Mouse (Mus musculus) midbrain, embryonic 12.5 days (tissue): ENCODE measurements around the gene Odf3. TPM values are rescaled to one million over a fixed set of nuclear protein-coding genes. Genes with fewer than 3 reads are reported as not detected.

Source experiments
- ATAC-seq: fragments of 200-750 bp; cut with Nextera tagmentation; 2 replicates; pipeline ENCODE4 v1.8.0; 2017; ENCODE audit warnings: low read depth, moderate TSS enrichment, moderate library complexity; ENCODE audit not compliant: low FRiP score
- H3K27ac ChIP-seq: fragments of 300-500 bp; sonication (generic); replicated peaks from 2 replicates; pipeline ENCODE4 v1.5.1; 2016; ENCODE audit warnings: mild to moderate bottlenecking
- H3K27me3 ChIP-seq: fragments of 300-500 bp; sonication (generic); 2 replicates; pipeline ENCODE4 v1.6.1; 2016; ENCODE audit warnings: mild to moderate bottlenecking
- H3K36me3 ChIP-seq: fragments of 300-500 bp; sonication (generic); 2 replicates; pipeline ENCODE4 v1.6.1; 2016
- H3K4me1 ChIP-seq: fragments of 300-500 bp; sonication (generic); 2 replicates; pipeline ENCODE4 v1.6.1; 2016
- H3K4me2 ChIP-seq: fragments of 300-500 bp; sonication (generic); replicated peaks from 2 replicates; pipeline ENCODE4 v1.6.1; 2016; ENCODE audit warnings: mild to moderate bottlenecking, moderate library complexity
- H3K4me3 ChIP-seq: fragments of 300-500 bp; sonication (generic); 2 replicates; pipeline ENCODE4 v1.5.1; 2016; ENCODE audit warnings: mild to moderate bottlenecking
- H3K9ac ChIP-seq: fragments of 300-500 bp; sonication (generic); replicated peaks from 2 replicates; pipeline ENCODE4 v1.6.1; 2016; ENCODE audit warnings: mild to moderate bottlenecking, moderate library complexity
- H3K9me3 ChIP-seq: fragments of 300-500 bp; sonication (generic); 2 replicates; pipeline ENCODE4 v1.6.1; 2016; ENCODE audit warnings: mild to moderate bottlenecking
- WGBS: fragments of 180-500 bp; shearing (Covaris S2); methylation state at CpG from one replicate; pipeline ENCODE4 v1.1.7; 2016; 5-methylcytosine and 5-hydroxymethylcytosine counted together
- polyA plus RNA-seq: library from polyadenylated mRNA; unstranded; fragments of >200 nt; fragmentation: Nextera tagmentation; extraction: Ambion mirVana; gene quantifications from 2 replicates; pipeline ENCODE4 v1.2.1, GENCODE M21; 2016

Odf3 gene
- polyA plus RNA-seq, 1 experiment from 2014 or later: not detected

- 96% methylated on average over 3 of the region's 3 CpGs for WGBS
- ATAC-seq: no peak
Observed at GRCm38 (mm10) chr7:140894611-140895010, 47.0 kb downstream of the Odf3 start.

GRCm38 (mm10) chr7:140897863-140898262, 50.3 kb downstream of the Odf3 start:
- H3K4me1 ChIP-seq: no peaks in the 10 kb centered on the region
- WGBS: 93% methylated on average over 7 of the region's 7 CpGs

More at GRCm38 (mm10) chr7:140894611-140895010, 47.0 kb downstream of the Odf3 start:
- no peak overlapping the region for H3K9ac ChIP-seq
- H3K4me1 ChIP-seq: no peaks in the 10 kb centered on the region
- no peak overlapping the region for H3K4me3 ChIP-seq
- H3K27ac ChIP-seq: no peak overlapping the region
- no peak overlapping the region for H3K4me2 ChIP-seq
- no peaks in the 10 kb centered on the region for H3K27me3 ChIP-seq
- no peaks in the 10 kb centered on the region for H3K9me3 ChIP-seq
- H3K36me3 ChIP-seq: peaks cover 82% of the 10 kb centered on the region

GRCm38 (mm10) chr7:140899121-140899520, 51.5 kb downstream of the Odf3 start:
- Histone ChIP-seq H3K36me3 (peaks cover 53% of the 10 kb centered on the region), H3K4me3 (no peak overlapping the region), H3K9me3 (no peaks in the 10 kb centered on the region), H3K27ac (no peak overlapping the region), H3K9ac (no peak overlapping the region), H3K4me2 (no peak overlapping the region), H3K27me3 (no peaks in the 10 kb centered on the region), H3K4me1 (peaks cover 5% of the 10 kb centered on the region)
- 76% methylated on average over 3 of the region's 3 CpGs for WGBS
- no peak for ATAC-seq

More at GRCm38 (mm10) chr7:140897863-140898262, 50.3 kb downstream of the Odf3 start:
- Histone ChIP-seq H3K9ac (no peak overlapping the region), H3K36me3 (peaks cover 64% of the 10 kb centered on the region), H3K4me2 (no peak overlapping the region), H3K27ac (no peak overlapping the region), H3K4me3 (no peak overlapping the region), H3K9me3 (no peaks in the 10 kb centered on the region), H3K27me3 (no peaks in the 10 kb centered on the region)
- ATAC-seq: no peak

GRCm38 (mm10) chr7:140900220-140900619, 52.6 kb downstream of the Odf3 start, which contains the start of gene Cox8b:
TSS of gene Cox8b (minus strand) at chr7:140900446.
- peaks cover 5% of the 10 kb centered on the region for H3K4me1 ChIP-seq
- 87% methylated on average over 10 of the region's 10 CpGs for WGBS
- no peak within 1 kb of the TSS for H3K27ac ChIP-seq
- no peaks in the 10 kb centered on the region for H3K9me3 ChIP-seq
- no peaks in the 10 kb centered on the region for H3K27me3 ChIP-seq
- no peak within 1 kb of the TSS for H3K4me3 ChIP-seq
- no peak for ATAC-seq
- no peak within 1 kb of the TSS for H3K4me2 ChIP-seq
- H3K9ac ChIP-seq: no peak within 1 kb of the TSS
- peaks cover 43% of the 10 kb centered on the region for H3K36me3 ChIP-seq

Other genes with a start within 250 kb of the Odf3 start
- gene Olfr46, start 246.5 kb upstream of the Odf3 start, polyA plus RNA-seq: 0.03 TPM in 1 of 2 replicates, not detected in the other
- not detected in 2 replicates for gene Olfr61, start 218.8 kb upstream of the Odf3 start, polyA plus RNA-seq
- gene Olfr53, start 201.4 kb upstream of the Odf3 start, polyA plus RNA-seq: not detected in 2 replicates
- gene Olfr539, start 187.9 kb upstream of the Odf3 start, polyA plus RNA-seq: not detected in 2 replicates
- not detected in 2 replicates for gene Olfr45, start 165.9 kb upstream of the Odf3 start, polyA plus RNA-seq
- not detected in 2 replicates for gene Olfr541, start 150.5 kb upstream of the Odf3 start, polyA plus RNA-seq
- not detected in 2 replicates for gene Cyp2e1, start 84.1 kb upstream of the Odf3 start, polyA plus RNA-seq
- 0.15 and 0.41 TPM in 2 replicates for gene Syce1, start 60.0 kb upstream of the Odf3 start, polyA plus RNA-seq
- gene Zfp941, start 25.6 kb upstream of the Odf3 start, polyA plus RNA-seq: 8.5 and 10.1 TPM in 2 replicates
- 0.29 TPM in 1 of 2 replicates, not detected in the other for gene Urah, start 12.8 kb upstream of the Odf3 start, polyA plus RNA-seq
- not detected in 2 replicates for gene Scgb1c1, start 2.3 kb upstream of the Odf3 start, polyA plus RNA-seq
- 0.20 TPM in 1 of 2 replicates, not detected in the other for gene Gm45785, start 8.5 kb downstream of the Odf3 start, polyA plus RNA-seq
- gene Ric8a, start 9.2 kb downstream of the Odf3 start, polyA plus RNA-seq: 69.2 and 78.3 TPM in 2 replicates
- 30.9 and 33.2 TPM in 2 replicates for gene Bet1l, start 9.8 kb downstream of the Odf3 start, polyA plus RNA-seq
- 279 and 300 TPM in 2 replicates for gene Psmd13, start 34.2 kb downstream of the Odf3 start, polyA plus RNA-seq
- 27.4 and 28.9 TPM in 2 replicates for gene Sirt3, start 34.5 kb downstream of the Odf3 start, polyA plus RNA-seq
- gene Cox8b, start 52.6 kb downstream of the Odf3 start, polyA plus RNA-seq: not detected in 2 replicates
- gene Nlrp6, start 73.1 kb downstream of the Odf3 start, polyA plus RNA-seq: 0.08 and 0.18 TPM in 2 replicates
- 13.1 and 14.9 TPM in 2 replicates for gene Pgghg, start 93.6 kb downstream of the Odf3 start, polyA plus RNA-seq
- 0.93 and 0.94 TPM in 2 replicates for gene Ifitm5, start 102.5 kb downstream of the Odf3 start, polyA plus RNA-seq
- gene Gm45717, start 108.1 kb downstream of the Odf3 start, polyA plus RNA-seq: not detected in 2 replicates
- 175 and 198 TPM in 2 replicates for gene Ifitm2, start 108.2 kb downstream of the Odf3 start, polyA plus RNA-seq
- gene Ifitm1, start 119.4 kb downstream of the Odf3 start, polyA plus RNA-seq: 7.8 and 10.3 TPM in 2 replicates
- 16.2 and 17.9 TPM in 2 replicates for gene Ifitm3, start 163.0 kb downstream of the Odf3 start, polyA plus RNA-seq
- 0.29 TPM in 1 of 2 replicates, not detected in the other for gene Ifitm6, start 170.1 kb downstream of the Odf3 start, polyA plus RNA-seq
- gene Gm17387, start 181.3 kb downstream of the Odf3 start, polyA plus RNA-seq: not detected in 2 replicates
- 41.9 and 45.3 TPM in 2 replicates for gene B4galnt4, start 213.3 kb downstream of the Odf3 start, polyA plus RNA-seq
- gene Pkp3, start 230.4 kb downstream of the Odf3 start, polyA plus RNA-seq: 1.6 and 1.8 TPM in 2 replicates